Mouse (Mus musculus): ENCODE results near the gene Etv4.

DNA sequence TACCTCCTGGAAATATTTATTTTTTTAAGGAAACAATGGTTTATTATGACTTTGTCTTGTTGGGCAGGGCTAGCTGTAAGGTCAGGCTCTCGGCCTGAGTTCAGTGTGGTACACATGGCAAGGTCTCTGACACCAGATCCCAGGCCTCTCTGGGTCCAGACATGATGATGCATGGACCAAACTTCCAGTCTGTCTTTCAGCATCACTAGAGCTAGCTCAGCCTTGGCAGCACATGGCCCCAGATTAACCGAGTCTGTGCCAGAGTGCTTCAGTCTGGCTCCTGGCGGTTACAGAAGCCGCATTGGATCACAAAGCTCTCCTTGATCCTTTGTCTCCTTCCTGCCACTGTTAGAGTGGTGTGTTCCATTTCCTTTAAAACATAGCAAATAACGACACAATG is 17.8 kb downstream of the Etv4 start:
- TF ChIP-seq CTCF (IDR thresholded peaks at IDR 0.05; ENCODE audit: control insufficient read depth, insufficient read depth, low read length) (no peak), POLR2A (IDR thresholded peaks at IDR 0.05; ENCODE audit: borderline replicate concordance, control insufficient read depth, low read depth, low read length) (no peak)

Measured in bone marrow, adult 2 months (tissue).